Mouse (Mus musculus): ENCODE results near the gene Fam131b. TPM values are rescaled to one million over a fixed set of nuclear protein-coding genes. Genes with fewer than 3 reads are reported as not detected.
A peak's percentile ranks its signal among the peaks of the same experiment; 100 is the strongest.

Gene Fam131b
- polyA plus RNA-seq, 1 experiment from 2014 or later = 0.05 TPM

- Histone ChIP-seq H3K36me3 (ENCODE audit: control insufficient read depth, insufficient read depth) (no peaks in the 10 kb centered on the region), H3K27ac (ENCODE audit: low read depth, low read length) (no peak overlapping the region), H3K4me2 (replicated peaks; ENCODE audit: low read depth) (peak overlapping the region; percentile 88), H3K27me3 (replicated peaks; ENCODE audit: control insufficient read depth, insufficient read depth, low read length) (peaks cover 37% of the 10 kb centered on the region), H3K4me3 (ENCODE audit: low read depth, low read length) (peak overlapping the region; percentile 56), H3K9me3 (ENCODE audit: control insufficient read depth) (no peaks in the 10 kb centered on the region), H3K9ac (ENCODE audit: low read depth, low read length) (no peak overlapping the region), H3K4me1 (replicated peaks; ENCODE audit: control insufficient read depth, insufficient read depth, low read length) (no peaks in the 10 kb centered on the region)
- no peak for TF ChIP-seq CTCF (IDR thresholded peaks at IDR 0.05; ENCODE audit: low read depth)
- WGBS = 2% methylated on average over 28 of the region's 28 CpGs
- ATAC-seq = 0 out of 2 replicates have a peak, but pooled peaks have one; percentile 10
Measured at GRCm38 (mm10) chr6:42323371-42324066, 924 bp downstream of the Fam131b start.

GRCm38 (mm10) chr6:42318293-42318692 lies 6.2 kb downstream of the Fam131b start:
- H3K4me1 ChIP-seq (replicated peaks; ENCODE audit: control insufficient read depth, insufficient read depth, low read length) = no peaks in the 10 kb centered on the region
- H3K36me3 ChIP-seq (ENCODE audit: control insufficient read depth, insufficient read depth) = no peaks in the 10 kb centered on the region
- no peak overlapping the region for H3K4me2 ChIP-seq (replicated peaks; ENCODE audit: low read depth)
- no peak overlapping the region for H3K27ac ChIP-seq (ENCODE audit: low read depth, low read length)
- ATAC-seq = no peak
- no peak overlapping the region for H3K9ac ChIP-seq (ENCODE audit: low read depth, low read length)
- no peaks in the 10 kb centered on the region for H3K9me3 ChIP-seq (ENCODE audit: control insufficient read depth)
- H3K4me3 ChIP-seq (ENCODE audit: low read depth, low read length) = no peak overlapping the region
- no peak for TF ChIP-seq CTCF (IDR thresholded peaks at IDR 0.05; ENCODE audit: low read depth)
- 70% methylated on average over 4 of the region's 4 CpGs for WGBS
- peaks cover 19% of the 10 kb centered on the region for H3K27me3 ChIP-seq (replicated peaks; ENCODE audit: control insufficient read depth, insufficient read depth, low read length)

GRCm38 (mm10) chr6:42310427-42311053 lies 13.9 kb downstream of the Fam131b start:
- H3K27ac ChIP-seq (ENCODE audit: low read depth, low read length) = no peak overlapping the region
- H3K4me1 ChIP-seq (replicated peaks; ENCODE audit: control insufficient read depth, insufficient read depth, low read length) = 0 out of 2 replicates have a peak, but pooled peaks cover 3% of the 10 kb centered on the region
- H3K4me3 ChIP-seq (ENCODE audit: low read depth, low read length) = no peak overlapping the region
- peak; percentile 61 for ATAC-seq
- H3K9me3 ChIP-seq (ENCODE audit: control insufficient read depth) = no peaks in the 10 kb centered on the region
- 57% methylated on average over 2 of the region's 2 CpGs for WGBS
- no peak overlapping the region for H3K9ac ChIP-seq (ENCODE audit: low read depth, low read length)
- H3K36me3 ChIP-seq (ENCODE audit: control insufficient read depth, insufficient read depth) = no peaks in the 10 kb centered on the region
- no peak for TF ChIP-seq CTCF (IDR thresholded peaks at IDR 0.05; ENCODE audit: low read depth)
- no peaks in the 10 kb centered on the region for H3K27me3 ChIP-seq (replicated peaks; ENCODE audit: control insufficient read depth, insufficient read depth, low read length)
- no peak overlapping the region for H3K4me2 ChIP-seq (replicated peaks; ENCODE audit: low read depth)

DNA sequence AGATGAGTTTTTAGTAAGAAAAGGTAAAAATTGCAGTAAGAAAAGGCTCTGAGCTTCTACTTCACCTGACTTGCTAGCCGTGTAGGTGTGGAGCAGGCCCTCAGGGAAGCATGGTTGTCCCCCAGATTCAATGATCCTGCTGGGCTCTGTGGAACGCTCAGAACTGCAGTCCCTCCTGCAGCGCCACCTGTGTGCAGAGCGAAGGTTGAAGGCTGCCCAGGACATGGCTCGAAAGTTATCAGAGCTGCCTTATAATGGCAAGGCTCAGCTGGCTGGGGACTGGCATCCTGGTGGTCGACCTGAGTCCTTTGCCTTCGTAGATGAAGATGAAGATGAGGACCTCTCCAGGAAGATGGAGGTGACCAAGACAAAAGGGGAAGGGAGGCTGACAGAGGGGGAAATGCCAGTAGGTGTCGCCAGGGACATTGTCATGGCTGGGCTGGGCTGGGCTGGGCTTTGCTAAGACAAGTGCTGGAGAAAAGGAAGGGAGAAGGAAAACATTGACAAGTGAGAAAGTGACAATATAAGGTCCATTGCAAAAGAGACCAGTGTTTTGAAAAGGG lies 14.5 kb downstream of the Fam131b start:
- ATAC-seq = peak; percentile 46; the same call in 1 of the 2 replicates
- Histone ChIP-seq H3K9me3 (ENCODE audit: control insufficient read depth) (no peaks in the 10 kb centered on the region), H3K27me3 (replicated peaks; ENCODE audit: control insufficient read depth, insufficient read depth, low read length) (no peaks in the 10 kb centered on the region), H3K4me2 (replicated peaks; ENCODE audit: low read depth) (0 out of 2 replicates have a peak overlapping the region, but pooled peaks have one; percentile 13), H3K9ac (ENCODE audit: low read depth, low read length) (no peak overlapping the region), H3K27ac (ENCODE audit: low read depth, low read length) (no peak overlapping the region), H3K36me3 (ENCODE audit: control insufficient read depth, insufficient read depth) (no peaks in the 10 kb centered on the region), H3K4me3 (ENCODE audit: low read depth, low read length) (no peak overlapping the region), H3K4me1 (replicated peaks; ENCODE audit: control insufficient read depth, insufficient read depth, low read length) (0 out of 2 replicates have a peak, but pooled peaks cover 3% of the 10 kb centered on the region)
- TF ChIP-seq CTCF (IDR thresholded peaks at IDR 0.05; ENCODE audit: low read depth) = peak; percentile 70
- WGBS = 35% methylated on average over 8 of the region's 8 CpGs

DNA sequence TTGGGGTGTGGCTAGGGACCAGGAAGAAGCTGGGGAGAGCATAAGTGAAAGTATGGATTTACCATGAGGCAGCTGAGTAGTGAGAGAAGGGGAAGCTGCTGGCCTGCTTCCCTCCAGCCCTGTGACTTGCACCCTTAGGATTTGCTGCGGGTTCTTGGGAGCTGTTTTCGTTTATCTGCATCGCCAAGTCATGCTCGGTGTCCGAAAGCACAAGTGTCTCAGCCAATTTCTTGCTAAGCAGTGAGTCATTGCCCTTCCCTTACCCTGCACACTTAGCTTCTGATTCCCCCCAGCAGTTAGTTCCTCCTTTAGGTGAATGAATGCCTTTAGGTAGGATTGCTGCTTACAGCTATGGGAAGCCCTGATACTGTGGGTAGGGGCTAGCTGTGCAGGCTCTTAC lies 25.1 kb downstream of the Fam131b start:
- no peak for ATAC-seq
- no peak overlapping the region for H3K4me2 ChIP-seq (replicated peaks; ENCODE audit: low read depth)
- H3K36me3 ChIP-seq (ENCODE audit: control insufficient read depth, insufficient read depth) = no peaks in the 10 kb centered on the region
- H3K27ac ChIP-seq (ENCODE audit: low read depth, low read length) = no peak overlapping the region
- 85% methylated on average over 5 of the region's 5 CpGs for WGBS
- no peak overlapping the region for H3K4me3 ChIP-seq (ENCODE audit: low read depth, low read length)
- no peaks in the 10 kb centered on the region for H3K27me3 ChIP-seq (replicated peaks; ENCODE audit: control insufficient read depth, insufficient read depth, low read length)
- H3K9me3 ChIP-seq (ENCODE audit: control insufficient read depth) = no peaks in the 10 kb centered on the region
- no peak for TF ChIP-seq CTCF (IDR thresholded peaks at IDR 0.05; ENCODE audit: low read depth)
- no peak overlapping the region for H3K9ac ChIP-seq (ENCODE audit: low read depth, low read length)
- no peaks in the 10 kb centered on the region for H3K4me1 ChIP-seq (replicated peaks; ENCODE audit: control insufficient read depth, insufficient read depth, low read length)

DNA sequence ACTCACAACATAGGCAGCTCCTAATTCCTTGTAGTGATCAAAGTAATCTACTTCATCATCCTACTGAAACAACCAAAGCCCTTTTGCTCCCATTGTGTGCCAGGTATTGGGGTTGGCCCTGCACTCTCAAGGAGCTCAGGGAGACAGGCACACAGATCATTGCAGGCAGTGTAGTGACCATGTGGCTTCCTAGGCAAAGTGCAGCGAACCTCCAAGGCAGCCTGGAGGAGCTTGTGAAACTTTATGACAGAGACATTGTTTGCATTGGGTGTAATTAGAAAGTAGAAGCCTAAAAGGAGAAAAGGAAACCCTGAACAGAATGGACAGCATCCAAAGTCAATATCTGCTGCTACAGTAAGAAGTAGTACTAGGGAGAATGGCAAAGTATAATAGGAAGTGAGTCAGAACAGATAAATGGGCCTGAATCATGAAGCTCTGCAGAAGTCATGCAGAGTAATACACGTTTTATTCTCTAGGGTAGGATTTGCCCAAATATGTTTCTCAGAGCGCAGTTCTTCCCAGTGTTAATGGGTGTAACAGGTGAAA lies 28.8 kb downstream of the Fam131b start:
- no peaks in the 10 kb centered on the region for H3K4me1 ChIP-seq (replicated peaks; ENCODE audit: control insufficient read depth, insufficient read depth, low read length)
- H3K9ac ChIP-seq (ENCODE audit: low read depth, low read length) = no peak overlapping the region
- 45% methylated on average over 3 of the region's 3 CpGs for WGBS
- peak; percentile 84 for ATAC-seq
- H3K9me3 ChIP-seq (ENCODE audit: control insufficient read depth) = no peaks in the 10 kb centered on the region
- no peak overlapping the region for H3K27ac ChIP-seq (ENCODE audit: low read depth, low read length)
- no peak for TF ChIP-seq CTCF (IDR thresholded peaks at IDR 0.05; ENCODE audit: low read depth)
- H3K4me3 ChIP-seq (ENCODE audit: low read depth, low read length) = no peak overlapping the region
- H3K27me3 ChIP-seq (replicated peaks; ENCODE audit: control insufficient read depth, insufficient read depth, low read length) = no peaks in the 10 kb centered on the region
- no peaks in the 10 kb centered on the region for H3K36me3 ChIP-seq (ENCODE audit: control insufficient read depth, insufficient read depth)
- H3K4me2 ChIP-seq (replicated peaks; ENCODE audit: low read depth) = no peak overlapping the region
